Mouse (Mus musculus) cerebellum, adult 11 months (tissue): ENCODE measurements around the gene Mark4.

ENCODE experiments used
- DNase-seq: peaks from one replicate; pipeline ENCODE4 v3.0.0; 2022

The Mark4 gene

DNA sequence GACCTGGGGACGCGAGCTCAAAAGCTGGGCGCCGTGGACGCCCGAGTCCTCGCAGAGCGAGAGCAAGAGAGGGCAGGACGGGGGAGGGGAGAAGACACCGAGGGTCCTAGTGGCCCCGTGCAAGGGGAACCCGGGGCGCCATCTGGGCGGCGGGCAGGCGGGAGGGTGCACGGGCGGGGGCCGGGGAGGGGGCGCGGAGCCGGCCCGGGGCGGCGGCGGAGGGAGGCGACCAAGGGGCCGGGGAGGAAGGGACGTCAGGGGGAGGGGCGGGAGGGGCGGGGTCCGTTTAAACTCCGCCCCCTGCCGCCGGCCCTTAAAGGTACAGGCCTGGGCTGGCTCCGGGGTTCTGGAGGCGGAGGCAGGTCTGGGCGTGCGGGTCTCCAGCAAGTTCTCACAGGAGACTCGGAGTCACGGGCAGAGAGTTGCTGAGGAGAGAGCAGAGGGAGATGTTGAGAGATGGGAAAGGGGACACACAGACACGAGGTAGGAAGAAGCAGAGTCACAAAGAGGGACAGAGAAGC lies at the start of gene Mark4:
Gene Mark4, minus strand, starts transcription at position 231 of the 521 bp plus-strand sequence.
- peak; percentile 66 for DNase-seq

DNA sequence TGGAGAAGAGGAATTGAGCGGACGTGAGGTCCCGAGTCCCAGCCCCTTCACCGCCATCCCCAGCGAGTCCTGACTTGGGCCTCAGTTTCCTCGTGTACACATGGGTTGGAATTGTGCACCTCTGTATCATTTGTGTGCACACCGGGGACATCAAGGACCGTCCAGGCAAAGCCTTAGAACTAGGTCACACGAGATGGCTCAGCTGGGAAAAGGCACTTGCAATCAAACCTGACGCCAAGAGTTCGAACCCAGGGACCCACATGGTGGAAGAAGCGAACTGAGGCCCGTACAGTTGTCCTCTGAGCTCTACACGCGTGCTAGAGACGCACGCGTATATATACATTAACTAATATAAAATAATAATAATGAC lies 49.0 kb upstream of the Mark4 start:
- no peak for DNase-seq

DNA sequence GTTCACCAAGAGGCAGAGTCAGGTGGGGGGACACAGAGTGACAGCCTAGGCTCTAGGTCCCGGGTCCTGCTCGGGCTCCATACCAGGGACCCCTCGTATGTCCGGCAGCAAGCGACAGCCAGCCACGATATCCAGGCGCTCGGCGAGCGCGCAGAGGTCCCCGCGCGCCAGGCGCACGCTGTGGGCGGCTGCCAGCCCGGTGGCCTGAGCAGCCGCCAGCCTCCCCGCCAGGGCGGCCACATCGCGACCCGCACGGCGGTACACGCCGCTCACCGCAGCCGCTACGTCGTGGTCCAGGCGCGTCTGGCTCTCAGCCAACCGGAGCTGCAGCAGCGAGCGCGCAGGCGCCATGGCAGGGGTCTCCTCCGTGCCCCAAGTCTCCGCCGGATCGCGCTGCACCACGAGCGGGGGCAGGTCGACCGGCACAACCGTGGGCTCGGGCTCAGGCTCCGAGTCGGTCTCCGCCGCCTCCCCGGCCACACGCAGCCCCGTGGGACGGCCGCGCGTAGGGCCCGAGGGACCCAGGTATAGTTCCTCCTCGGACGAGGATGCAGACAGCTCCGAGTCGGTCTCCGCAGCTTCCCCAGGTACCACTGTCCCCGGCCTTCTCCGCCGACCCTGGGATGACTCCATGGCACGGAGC lies 48.5 kb upstream of the Mark4 start:
- peak; percentile 45 for DNase-seq

DNA sequence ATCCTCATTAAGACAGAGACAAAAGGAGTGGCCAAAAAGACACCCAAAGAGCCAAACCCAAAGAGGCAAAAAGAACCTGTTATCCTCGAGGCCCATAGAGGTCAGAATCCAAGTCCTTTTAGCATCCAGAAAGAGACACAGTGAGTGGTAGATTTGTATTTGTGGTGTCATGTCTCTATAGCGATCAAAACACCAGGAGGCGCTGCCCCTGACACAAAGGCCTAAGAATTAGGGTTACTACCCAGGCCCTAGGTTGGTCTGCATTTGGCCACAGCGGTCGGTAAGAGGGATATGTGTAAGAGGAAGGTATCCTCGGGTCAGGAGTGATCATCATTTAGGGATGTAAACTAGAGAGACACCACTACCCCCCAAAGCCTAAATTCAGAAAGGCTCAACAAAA lies 47.7 kb upstream of the Mark4 start:
- no peak for DNase-seq

DNA sequence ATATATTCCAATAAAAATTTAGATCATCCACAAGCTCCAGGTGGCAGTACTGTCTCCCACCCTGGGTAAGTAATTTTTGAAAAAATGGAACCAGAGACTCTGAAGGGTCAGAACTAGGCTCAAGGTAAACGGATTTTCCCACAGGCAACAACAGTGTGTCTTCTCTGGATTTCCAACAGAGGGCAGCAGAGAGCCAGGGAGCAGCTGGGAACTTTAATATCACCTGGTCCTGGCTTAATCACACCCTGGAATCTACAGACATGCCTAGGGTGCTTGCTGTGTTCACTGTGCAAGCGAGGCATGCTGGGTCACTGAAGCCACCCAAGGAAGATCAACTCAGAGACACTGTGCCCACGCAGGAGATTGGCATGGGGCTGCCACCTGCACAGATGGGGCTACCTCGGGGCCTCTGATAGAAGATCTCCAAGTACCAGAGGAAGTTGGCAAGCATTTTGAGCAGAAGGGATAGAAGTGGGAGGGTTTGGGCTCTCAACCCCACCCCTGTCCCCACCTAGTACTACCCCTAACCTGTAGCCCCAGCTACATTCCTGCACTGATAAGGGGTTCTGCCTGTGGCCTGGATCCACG lies 45.0 kb upstream of the Mark4 start:
- DNase-seq, result peak; percentile 53

DNA sequence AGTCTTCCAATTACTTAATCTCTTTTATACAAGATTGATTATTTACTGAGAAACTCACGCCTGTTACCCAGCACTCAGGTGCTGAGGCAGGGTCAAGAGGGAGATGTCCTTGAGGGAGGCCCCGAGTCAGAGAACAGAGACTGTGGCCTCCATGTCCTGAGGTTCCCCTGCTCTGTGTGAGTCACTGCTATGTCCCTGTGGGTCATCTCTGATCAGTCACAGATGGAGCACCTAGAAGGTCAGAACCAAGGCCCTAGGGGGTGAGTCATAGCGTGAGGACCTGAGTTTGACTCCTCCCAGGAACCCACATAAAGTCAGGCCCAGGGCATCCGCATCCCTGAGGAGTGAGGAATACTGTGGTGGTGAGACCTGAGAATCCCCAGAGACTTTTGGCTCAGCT lies 43.0 kb upstream of the Mark4 start:
- no peak for DNase-seq

DNA sequence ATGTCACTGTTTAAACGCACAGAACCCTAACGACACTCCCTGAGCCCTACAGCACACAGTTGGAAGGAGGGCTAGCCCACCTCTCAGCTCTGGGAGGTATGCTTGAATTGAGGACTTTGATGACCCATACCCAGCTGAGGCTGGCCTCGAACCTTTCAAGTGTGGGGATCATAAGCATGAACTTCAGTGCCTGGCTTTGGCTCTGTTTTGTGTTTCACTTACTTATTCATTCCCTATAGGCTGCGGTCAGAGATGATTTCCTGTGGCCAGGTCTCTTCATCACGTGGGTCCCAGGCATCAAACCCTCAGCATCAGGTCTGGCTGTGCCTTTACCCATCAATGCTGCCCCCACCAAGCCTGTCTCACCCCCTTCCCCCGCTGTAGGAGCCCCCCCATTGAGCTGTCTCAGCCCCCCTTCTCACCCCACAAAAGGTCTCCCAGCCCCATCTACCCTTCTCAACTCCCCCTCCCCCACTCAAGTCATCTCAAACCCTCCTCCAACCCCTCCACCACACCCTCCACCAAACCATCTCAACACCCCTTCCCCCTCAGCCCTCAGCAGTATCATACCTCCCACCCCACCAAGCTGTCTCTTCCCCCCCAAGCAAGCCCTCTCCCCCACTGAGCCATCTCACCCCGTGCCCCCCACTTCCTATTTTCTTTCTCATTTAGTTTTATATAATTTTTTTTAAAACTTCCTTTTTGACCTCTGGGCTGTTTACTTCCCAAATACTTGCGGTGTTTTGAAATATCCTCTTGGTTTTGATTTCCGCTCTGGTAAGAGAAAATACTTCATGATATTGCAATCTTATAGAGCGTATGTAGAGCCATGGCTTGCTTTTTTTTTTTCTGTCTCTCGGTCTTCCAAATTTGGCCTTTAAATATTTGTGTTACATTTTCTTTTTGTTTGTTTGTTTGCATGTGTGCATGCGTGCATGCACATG lies 42.1 kb upstream of the Mark4 start:
- no peak for DNase-seq

DNA sequence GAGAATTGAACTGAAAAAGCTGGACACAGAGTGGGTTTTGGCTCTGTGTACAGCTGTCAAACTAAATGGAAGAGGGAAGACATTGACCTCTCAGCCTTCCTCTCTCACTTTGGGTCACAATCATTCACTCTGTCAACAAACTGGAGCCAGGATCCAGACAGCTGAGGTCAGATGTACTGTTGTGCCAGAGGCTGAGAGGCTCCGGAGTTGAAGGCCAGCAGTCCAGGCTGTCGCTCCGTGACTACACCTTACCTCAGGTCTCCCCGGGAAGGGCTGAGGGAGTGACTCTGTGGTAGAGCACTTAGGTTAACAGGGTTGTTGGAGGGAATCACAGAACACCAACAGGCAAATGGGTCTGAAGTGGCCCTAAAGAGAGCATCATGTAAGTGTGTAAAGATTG lies 39.7 kb upstream of the Mark4 start:
- no peak for DNase-seq

DNA sequence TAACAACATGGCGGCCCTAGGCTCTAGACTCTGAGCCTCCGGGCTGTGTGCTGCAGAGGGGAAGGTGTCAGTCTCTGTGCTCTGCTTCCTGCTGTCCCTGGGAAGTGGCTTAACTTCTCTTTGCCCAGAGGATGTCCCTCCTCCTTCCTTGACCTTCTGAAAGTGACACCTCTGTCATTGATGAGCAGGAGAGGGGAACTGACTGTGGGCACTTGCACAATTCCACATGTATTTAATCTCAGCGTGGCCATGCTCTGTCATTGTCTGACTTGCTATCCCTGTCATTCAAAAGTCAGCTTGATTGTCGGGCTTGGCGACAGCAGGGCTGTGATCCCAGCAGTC lies 37.6 kb upstream of the Mark4 start:
- no peak for DNase-seq

DNA sequence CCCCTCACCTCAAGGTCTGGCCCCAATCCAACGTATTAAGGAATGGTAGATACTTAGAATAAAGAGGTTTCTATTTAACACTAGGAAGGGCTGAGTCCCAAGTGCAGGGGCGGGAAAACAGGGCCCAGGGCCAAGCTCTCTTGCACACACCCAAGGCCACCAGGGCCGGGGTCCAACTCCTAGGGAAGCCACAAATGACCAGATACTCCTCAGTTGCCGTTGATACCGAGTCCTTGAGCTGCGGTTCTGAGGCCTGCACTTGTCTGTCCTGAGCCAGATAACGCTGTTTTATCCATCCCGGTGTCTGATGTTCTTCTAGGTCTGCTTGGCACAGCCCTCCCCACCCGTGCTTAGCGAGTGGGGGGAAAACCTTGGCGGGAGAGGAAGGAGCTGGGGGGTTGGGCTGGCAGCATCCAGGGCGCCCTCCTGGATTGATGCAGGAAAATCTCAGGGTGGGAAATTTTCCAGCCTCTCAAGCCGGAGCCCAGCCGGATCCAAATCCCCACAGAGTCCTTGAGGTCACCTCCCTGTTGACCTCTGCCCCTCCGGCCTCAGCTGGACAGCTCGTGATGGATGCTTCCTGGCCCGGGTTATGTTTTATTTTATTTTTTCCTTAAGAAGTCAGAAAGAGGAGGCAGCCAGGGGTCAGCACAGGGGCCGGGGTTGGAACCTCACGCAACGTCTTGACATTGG lies 37.0 kb upstream of the Mark4 start:
- no peak for DNase-seq

DNA sequence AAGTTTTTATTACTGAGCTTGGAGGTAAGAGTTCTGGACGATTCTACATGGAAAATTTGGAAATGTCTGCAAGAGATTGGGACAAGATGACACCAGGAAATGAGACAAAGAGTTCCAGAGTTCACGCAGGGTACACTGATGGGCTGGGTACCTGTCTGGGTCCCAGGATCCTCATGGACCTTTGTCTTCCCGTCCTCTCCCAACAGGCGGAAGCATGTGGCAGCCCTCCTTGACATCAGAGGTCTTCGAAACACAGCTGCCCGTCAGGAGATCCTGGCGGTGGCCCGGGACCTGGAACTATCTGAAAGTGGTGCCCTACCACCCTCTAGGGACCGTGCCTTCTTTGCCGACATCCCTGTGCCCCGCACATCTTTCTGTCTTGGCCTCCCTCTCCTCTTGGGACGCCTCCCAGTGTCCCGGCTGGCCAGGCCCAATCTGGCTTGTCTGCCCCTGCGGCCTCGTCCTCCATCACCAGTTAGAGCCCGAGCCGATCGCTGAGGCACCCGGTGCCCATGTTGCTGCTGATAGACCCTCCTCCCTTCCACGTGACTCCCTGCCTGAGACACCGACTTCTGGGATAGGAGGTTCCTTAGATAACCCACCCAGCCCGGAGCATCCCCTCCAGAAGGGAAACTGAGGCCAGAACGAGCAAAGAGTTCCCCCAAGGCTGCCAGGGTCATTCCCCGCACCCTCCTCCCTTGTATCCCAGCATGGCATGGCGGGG lies 36.3 kb upstream of the Mark4 start:
- no peak for DNase-seq

DNA sequence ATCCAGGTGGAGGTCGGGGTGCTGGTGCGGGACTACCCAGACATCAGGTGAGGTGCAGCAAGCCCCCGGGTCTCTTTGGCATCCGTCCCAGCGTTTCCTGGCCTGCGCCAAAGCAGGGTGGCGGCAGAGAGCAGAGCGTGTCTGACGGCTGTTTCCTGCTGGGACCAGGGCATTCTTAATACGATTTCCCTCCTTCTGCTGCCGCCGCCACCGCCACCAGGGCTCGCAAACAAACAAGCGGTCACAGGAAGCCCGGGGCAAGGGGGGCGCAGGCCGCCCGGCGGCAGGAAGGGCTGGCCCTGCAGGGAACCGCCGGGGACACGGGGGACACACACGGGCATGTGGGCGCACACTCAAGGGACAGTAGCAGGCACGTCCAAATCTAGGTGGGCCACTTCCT lies 33.1 kb upstream of the Mark4 start:
- no peak for DNase-seq

DNA sequence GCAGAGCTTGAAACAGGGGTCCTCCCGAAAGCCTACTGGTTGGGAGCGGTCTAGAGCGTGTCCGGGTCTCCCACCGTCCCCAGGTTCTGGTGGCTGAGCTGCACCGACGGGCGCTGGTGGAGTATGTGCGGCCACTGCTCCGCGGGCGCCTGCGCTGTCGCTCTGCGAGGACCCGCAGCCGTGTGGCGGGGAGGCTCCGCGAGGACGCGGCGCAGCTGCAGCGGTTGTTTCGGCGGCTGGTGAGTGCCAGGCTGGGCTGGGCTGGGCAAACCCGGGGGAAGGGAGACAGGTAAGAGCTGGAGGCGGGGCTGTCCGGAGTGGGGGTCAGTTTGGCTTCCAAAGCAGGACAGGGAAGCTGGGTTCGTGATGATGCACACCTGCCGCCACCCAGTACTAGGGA lies 30.9 kb upstream of the Mark4 start:
- DNase-seq, result no peak

DNA sequence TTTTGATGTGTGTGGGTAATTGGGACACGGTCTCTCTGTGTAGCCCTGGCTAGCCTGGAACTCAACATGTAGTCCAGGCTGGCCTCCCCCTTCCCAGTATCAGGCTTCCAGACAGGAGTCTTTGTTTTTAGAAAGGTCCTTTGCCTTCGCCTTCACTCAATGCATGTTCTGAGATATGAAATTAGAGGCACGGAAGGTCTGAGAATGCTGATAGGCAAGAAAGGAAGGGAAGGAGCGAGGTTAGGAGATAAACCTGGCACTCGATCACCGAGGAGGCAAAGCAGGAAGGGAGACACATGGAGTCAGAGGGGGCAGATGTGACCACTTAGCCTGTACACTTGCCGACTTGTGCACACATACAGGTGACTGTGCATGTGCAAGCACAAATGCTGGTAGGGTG lies 27.9 kb upstream of the Mark4 start:
- DNase-seq, result no peak

DNA sequence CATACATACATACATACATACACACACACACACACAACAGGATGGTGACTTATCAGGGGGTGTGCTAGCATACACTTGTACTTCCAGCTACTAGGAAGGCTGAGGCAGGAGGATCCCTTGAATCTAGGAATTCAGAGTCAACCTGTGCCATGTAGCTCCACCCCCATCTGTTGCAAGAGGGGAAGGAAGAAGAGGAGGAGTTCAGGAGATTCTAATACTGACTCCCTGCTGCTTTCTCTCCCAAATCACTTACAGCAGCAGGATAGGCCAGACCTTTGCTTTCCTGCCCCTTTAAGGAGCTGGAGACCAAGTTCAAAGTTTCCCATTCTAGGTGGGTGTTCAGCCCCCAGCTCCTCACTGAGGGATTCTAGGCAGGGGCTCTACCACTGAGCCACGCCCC lies 26.9 kb upstream of the Mark4 start:
- DNase-seq, result no peak

DNA sequence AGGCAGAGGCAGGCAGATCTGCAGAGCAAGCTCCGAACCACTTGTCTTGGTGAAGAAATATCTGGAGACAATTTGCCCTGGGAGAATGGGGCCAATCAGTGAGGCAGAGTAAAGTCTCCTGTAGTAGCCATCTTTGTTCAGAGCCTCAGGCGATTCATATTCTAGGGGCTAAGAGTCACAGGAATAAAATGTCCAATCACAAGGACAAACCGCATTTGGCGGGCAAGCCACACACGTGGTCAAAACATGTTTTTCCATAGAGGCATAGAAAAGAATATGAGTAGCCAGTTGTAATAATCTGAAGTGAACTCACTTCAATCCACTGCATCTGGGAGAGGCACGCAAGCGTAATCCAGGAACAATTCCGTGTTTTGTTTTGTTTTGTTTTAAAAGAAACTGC lies 24.7 kb upstream of the Mark4 start:
- DNase-seq, result no peak

DNA sequence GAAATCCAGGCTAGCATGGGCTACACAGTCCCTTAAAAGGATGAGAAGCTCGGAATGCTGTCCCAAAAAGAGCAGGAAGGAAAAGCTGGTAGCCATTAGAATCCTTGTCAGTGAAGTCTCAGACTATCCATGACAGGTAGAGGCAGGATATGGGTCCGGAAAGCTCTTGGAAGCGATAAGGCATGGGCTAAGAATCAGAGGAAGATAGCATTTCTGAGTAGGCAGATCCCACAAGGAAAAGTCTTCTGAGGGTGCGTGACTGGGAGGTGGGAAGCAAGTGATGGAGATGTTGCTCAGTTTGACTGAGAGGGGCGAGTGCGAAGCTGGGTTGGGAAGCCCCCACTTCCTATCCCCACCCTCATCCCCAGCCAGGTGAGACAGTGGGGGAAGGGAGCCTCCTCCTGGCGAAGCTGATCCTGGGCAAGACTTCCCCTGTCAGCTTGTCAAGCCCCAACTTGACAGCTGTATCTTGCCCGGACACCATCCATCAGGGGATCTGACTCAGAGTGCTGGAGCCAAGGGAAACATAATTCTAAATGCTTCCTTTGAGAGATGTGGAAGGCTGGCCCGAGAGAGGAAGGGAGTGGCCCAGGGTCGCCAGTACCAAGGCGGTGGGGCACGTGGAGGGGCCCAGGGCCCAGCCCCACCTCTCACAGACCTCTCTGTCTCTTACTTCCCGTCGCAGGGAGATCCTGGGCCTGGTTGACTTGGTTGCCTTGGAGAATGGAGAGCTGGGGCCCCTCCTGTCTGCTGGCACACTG lies 19.2 kb upstream of the Mark4 start:
- DNase-seq, result no peak

DNA sequence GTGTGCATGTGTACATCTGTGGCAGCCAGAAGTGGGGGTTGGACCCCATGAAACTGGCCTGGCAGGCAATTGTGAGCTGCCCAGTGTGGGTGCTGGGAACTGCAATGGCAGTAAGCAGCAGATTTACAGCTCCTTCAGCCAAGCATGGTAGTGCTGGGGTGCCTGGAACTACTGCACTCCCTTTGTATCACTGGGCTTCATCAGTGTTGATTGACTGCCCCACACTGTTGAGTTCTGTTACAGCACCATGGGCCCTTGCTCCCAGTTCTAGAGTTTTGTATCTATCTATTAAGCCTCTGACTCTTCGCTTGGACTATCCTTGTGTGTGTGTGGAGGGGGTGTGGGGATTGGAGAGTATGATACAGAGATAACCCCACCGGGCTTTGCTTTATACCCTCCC lies 18.5 kb upstream of the Mark4 start:
- DNase-seq, result no peak

DNA sequence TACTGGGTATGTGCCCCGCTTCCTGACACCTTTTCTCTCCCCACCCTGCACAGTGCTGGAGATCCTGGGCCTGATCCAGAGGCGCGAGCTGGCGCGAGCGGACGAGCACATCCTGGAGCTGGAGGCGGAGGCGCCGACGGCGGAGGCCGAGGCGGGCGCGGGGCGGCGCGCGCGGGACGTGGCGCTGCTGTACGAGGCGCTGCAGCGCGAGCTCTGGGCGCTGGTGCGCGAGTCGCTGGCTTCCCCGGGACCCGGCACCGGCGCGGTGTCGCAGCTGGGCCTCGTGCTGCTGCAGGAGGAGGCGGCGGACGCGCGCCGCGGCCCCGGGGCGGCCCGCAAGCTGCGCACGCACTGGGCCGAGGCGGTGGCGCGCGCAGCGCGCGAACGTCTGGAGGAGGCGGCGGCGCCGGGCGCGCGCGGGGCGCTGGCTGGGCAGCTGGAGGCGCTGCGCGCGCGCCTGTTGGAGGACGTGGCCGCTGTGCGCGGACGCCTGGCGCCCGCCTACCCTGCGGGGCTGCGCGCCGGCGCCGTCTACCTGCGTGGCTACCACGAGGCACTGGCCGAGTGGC lies 15.3 kb upstream of the Mark4 start:
- DNase-seq, result peak; percentile 65

DNA sequence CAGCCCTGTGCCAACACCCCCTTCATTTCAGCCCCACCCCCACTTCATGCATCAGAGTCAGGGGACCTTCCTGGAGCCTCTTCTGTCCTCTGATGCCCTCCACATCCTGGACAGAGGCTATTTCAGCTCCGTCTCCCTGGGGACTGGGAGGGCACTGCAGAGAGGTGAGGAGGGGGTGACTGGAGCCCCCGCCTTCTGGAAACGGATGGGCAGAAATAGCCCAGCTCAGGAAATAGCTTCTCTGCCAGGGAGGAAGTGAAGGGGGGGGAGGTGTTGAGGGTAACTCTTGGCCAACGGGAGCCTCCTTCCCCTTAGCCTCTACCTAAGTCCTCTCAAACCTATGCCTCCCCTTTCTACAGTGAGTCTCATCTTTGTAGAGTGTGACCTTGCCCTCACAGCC lies 13.8 kb upstream of the Mark4 start:
- DNase-seq, result no peak

DNA sequence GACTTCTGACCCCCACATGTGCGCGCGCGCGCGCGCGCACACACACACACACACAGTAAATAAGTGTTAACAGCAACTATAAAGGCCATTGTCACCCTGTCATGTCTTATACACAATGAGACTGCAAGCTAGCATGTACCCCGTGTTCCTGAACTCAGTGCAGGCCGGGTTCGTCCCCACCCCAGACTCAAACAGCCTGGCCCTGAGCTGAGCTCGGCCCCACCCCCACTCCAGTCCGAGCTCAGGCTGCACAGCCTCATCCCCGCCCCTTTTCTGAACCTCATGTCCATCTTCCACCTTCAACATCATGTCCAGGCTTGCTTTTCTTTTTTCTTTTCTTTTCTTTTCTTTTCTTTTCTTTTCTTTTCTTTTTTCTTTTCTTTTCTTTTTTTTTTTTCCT lies 11.7 kb upstream of the Mark4 start:
- no peak for DNase-seq

DNA sequence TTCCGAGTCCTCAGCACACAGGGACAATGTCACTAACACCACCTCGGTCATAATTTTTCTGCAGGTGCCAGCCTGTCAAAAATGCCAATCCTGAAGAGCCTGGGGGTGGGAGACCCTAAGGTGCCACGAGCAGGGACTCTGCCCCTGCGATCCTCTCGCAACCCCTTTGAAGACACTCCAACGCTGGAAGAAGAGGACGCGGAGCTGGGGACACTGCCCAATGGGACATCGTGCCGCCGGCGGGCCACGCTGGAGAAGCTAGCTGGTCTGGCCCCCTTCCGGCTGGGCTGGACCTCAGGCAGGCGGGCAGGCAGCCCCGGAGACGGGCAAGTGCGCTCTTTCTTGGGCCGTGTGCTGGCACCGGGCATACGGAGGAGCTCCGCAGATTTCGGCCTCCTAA lies 10.8 kb upstream of the Mark4 start:
- no peak for DNase-seq
